Mouse (Mus musculus) CH12.LX (cell line): ENCODE results near the gene Phf21a.

Experiments used
- CTCF ChIP-seq, 2 experiments: IDR thresholded peaks in 1 of 2; conservative IDR thresholded peaks in 1 of 2; 2 replicates each; pipeline ENCODE4 v1.5.1; 2011 to 2012; ENCODE audit warnings: low read depth in 2 of 2, low read length in 2 of 2, improper control_type of control experiment in 1 of 2, inconsistent platforms in 1 of 2, mild to moderate bottlenecking in 1 of 2, moderate library complexity in 1 of 2
- EP300 ChIP-seq: IDR thresholded peaks from 2 replicates; pipeline ENCODE4 v1.6.1; 2011; ENCODE audit warnings: low read length, improper control_type of control experiment
- JUN ChIP-seq: IDR thresholded peaks from 2 replicates; pipeline ENCODE4 v1.6.1; 2011; ENCODE audit warnings: low read depth, mild to moderate bottlenecking, low read length, improper control_type of control experiment, moderate library complexity; ENCODE audit not compliant: insufficient read depth
- KAT2A ChIP-seq: IDR thresholded peaks from 2 replicates; pipeline ENCODE4 v1.6.1; 2012; ENCODE audit warnings: low read length, improper control_type of control experiment, inconsistent platforms; ENCODE audit not compliant: insufficient replicate concordance
- MAFK ChIP-seq: IDR thresholded peaks from 2 replicates; pipeline ENCODE4 v1.6.1; 2011; ENCODE audit warnings: low read length, improper control_type of control experiment; ENCODE audit not compliant: insufficient replicate concordance
- MAX ChIP-seq: IDR thresholded peaks from 2 replicates; pipeline ENCODE4 v1.6.1; 2011; ENCODE audit warnings: low read length, improper control_type of control experiment
- POLR2A ChIP-seq: IDR thresholded peaks from 2 replicates; pipeline ENCODE4 v1.6.1; 2011; ENCODE audit warnings: low read depth, mild to moderate bottlenecking, improper control_type of control experiment, low read length
- POLR2AphosphoS2 ChIP-seq: IDR thresholded peaks from 2 replicates; pipeline ENCODE4 v1.6.1; 2011; ENCODE audit warnings: low read depth, low read length, improper control_type of control experiment
- TCF12 ChIP-seq: IDR thresholded peaks from 2 replicates; pipeline ENCODE4 v1.6.1; 2014; ENCODE audit warnings: low read depth, mild to moderate bottlenecking, inconsistent platforms, low read length, improper control_type of control experiment
- UBTF ChIP-seq: IDR thresholded peaks from 2 replicates; pipeline ENCODE4 v1.6.1; 2012; ENCODE audit warnings: low read depth, mild to moderate bottlenecking, inconsistent platforms, low read length, improper control_type of control experiment, moderate library complexity
- USF1 ChIP-seq: IDR thresholded peaks from 2 replicates; pipeline ENCODE4 v1.6.1; 2014; ENCODE audit warnings: low read depth, mild to moderate bottlenecking, inconsistent platforms, low read length, improper control_type of control experiment
- ZNF384 ChIP-seq: IDR thresholded peaks from 2 replicates; pipeline ENCODE4 v1.6.1; 2012; ENCODE audit warnings: low read depth, low read length, improper control_type of control experiment, inconsistent platforms

GRCm38 (mm10) chr2:92269227-92269626 is 176.3 kb downstream of the Phf21a start:
- no peak for TF ChIP-seq UBTF
- TF ChIP-seq CTCF (conservative IDR thresholded peaks at IDR 0.05 in 1 of 2, IDR thresholded peaks at IDR 0.05 in 1 of 2; ENCODE audit: low read depth in 2 of 2, low read length in 2 of 2): no peak
- no peak for TF ChIP-seq POLR2A
- TF ChIP-seq JUN: no peak
- TF ChIP-seq TCF12: no peak
- no peak for TF ChIP-seq ZNF384
- no peak for TF ChIP-seq MAX
- no peak for TF ChIP-seq MAFK
- TF ChIP-seq USF1: no peak
- TF ChIP-seq EP300: no peak
- no peak for TF ChIP-seq POLR2AphosphoS2
- no peak for TF ChIP-seq KAT2A
